23 mouse cellular contexts compared by ENCODE assay signal in the genomic region with DNA sequence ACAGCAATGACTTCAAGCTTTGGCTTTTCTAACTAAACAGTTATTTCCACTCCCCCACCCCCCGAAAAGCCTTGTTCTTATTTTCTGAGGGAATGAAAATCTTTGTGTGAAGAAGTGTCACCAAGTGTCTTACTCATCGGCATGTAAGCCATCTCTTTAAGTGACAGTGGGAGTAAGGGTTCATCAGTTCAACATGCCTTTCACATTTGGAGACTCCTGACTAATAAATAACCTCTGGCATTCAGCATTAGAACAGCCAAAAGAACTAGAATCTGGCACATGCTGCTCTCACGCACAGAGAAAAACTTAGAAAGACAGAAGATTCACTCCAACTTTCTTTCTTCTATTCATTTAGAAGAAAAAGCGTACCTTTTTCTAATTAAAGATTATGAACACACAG.
A peak's percentile ranks its signal among the peaks of the same experiment; 100 is the strongest.
DNase-seq lines count a peak whose midpoint lies in the region; ATAC-seq lines count a peak whose summit lies in the region.
"Had no signal": no experiment of that assay in that cellular context is flagged by ENCODE, and none has a peak within 500 bp of the region (broad histone marks: within the 10 kb centered on the region; RNA-seq: fewer than 3 reads in every experiment).

No protein-coding gene starts in this region.

- 41% methylated on average over 4 of the region's 4 CpGs for WGBS in kidney, embryonic 16.5 days
- WGBS in neural tube, embryonic 15.5 days, result 46% methylated on average over 4 of the region's 4 CpGs
- WGBS in heart, embryonic 12.5 days, result 65% methylated on average over 4 of the region's 4 CpGs

- DNase-seq in kidney, postnatal 36 days, result no peak
- DNase-seq in neural tube, embryonic 10.5 days (ENCODE audit: extremely low spot score, low spot score), result no peak
- peak; percentile 3 for DNase-seq in adipocyte (ENCODE audit: low spot score)
- DNase-seq in right cerebral cortex, postnatal 36 days (ENCODE audit: low spot score in 2 of 2), result no peak
- DNase-seq: adrenal gland, adult 2 months; adrenal gland, postnatal 25 days; B cell, adult 2 months; cerebellum, adult 2 months; cerebellum, postnatal 10 days; gastrocnemius, adult 2 months; gastrocnemius, postnatal 25 days; heart, postnatal 36 days had no signal

- H3K4me1 ChIP-seq in kidney, embryonic 16.5 days (ENCODE audit: insufficient read depth, low read length), result peaks cover 8% of the 10 kb centered on the region
- peaks cover 17% of the 10 kb centered on the region for H3K4me1 ChIP-seq in neural tube, embryonic 15.5 days
- H3K4me1 ChIP-seq in heart, embryonic 12.5 days (replicated peaks), result peaks cover 23% of the 10 kb centered on the region

- no peak overlapping the region for H3K4me2 ChIP-seq in kidney, embryonic 16.5 days (replicated peaks; ENCODE audit: low read depth, low read length)
- no peak overlapping the region for H3K4me2 ChIP-seq in neural tube, embryonic 15.5 days
- no peak overlapping the region for H3K4me2 ChIP-seq in heart, embryonic 12.5 days
- H3K4me2 ChIP-seq: forebrain, embryonic 12.5 days; heart, embryonic 13.5 days; hindbrain, embryonic 12.5 days had no signal

- H3K4me3 ChIP-seq in kidney, embryonic 16.5 days (ENCODE audit: low read length), result no peak overlapping the region
- no peak overlapping the region for H3K4me3 ChIP-seq in neural tube, embryonic 15.5 days (replicated peaks)
- no peak overlapping the region for H3K4me3 ChIP-seq in heart, embryonic 12.5 days
- H3K4me3 ChIP-seq: forebrain, embryonic 12.5 days; gastrocnemius, adult 2 months; heart, embryonic 13.5 days; hindbrain, embryonic 12.5 days had no signal

- H3K9me3 ChIP-seq in kidney, embryonic 16.5 days (ENCODE audit: low read length), result no peaks in the 10 kb centered on the region
- no peaks in the 10 kb centered on the region for H3K9me3 ChIP-seq in neural tube, embryonic 15.5 days (replicated peaks)
- H3K9me3 ChIP-seq in heart, embryonic 12.5 days (replicated peaks), result no peaks in the 10 kb centered on the region
- H3K9me3 ChIP-seq: forebrain, embryonic 12.5 days; heart, embryonic 13.5 days; hindbrain, embryonic 12.5 days had no signal

- peak; percentile 51; the same call in 1 of the 2 replicates for ATAC-seq in kidney, embryonic 16.5 days (ENCODE audit: low FRiP score, low TSS enrichment)
- no peak for ATAC-seq in neural tube, embryonic 15.5 days (ENCODE audit: low FRiP score)
- no peak for ATAC-seq in heart, embryonic 12.5 days (ENCODE audit: insufficient number of reproducible peaks, low FRiP score)
- ATAC-seq: activated CD4-positive, CD25-positive, alpha-beta regulatory T cell, adult 4 months; CD4-positive, CD25-positive, alpha-beta regulatory T cell, adult 4 months; hindbrain, postnatal 0 days; Patski had no signal

- H3K27me3 ChIP-seq in kidney, embryonic 16.5 days (ENCODE audit: insufficient read depth, low read length), result no peaks in the 10 kb centered on the region
- no peaks in the 10 kb centered on the region for H3K27me3 ChIP-seq in neural tube, embryonic 15.5 days (replicated peaks)
- no peaks in the 10 kb centered on the region for H3K27me3 ChIP-seq in heart, embryonic 12.5 days (replicated peaks)
- H3K27me3 ChIP-seq: forebrain, embryonic 12.5 days; heart, embryonic 13.5 days; hindbrain, embryonic 12.5 days; Patski had no signal

- H3K9ac ChIP-seq in kidney, embryonic 16.5 days (replicated peaks; ENCODE audit: low read length), result no peak overlapping the region
- H3K9ac ChIP-seq in neural tube, embryonic 15.5 days (replicated peaks), result no peak overlapping the region
- H3K9ac ChIP-seq in heart, embryonic 12.5 days, result no peak overlapping the region
- H3K9ac ChIP-seq: forebrain, embryonic 12.5 days; heart, embryonic 13.5 days; hindbrain, embryonic 12.5 days had no signal

- H3K27ac ChIP-seq in kidney, embryonic 16.5 days (ENCODE audit: low read length), result no peak overlapping the region
- 0 out of 2 replicates have a peak overlapping the region, but pooled peaks have one; percentile 41 for H3K27ac ChIP-seq in neural tube, embryonic 15.5 days (replicated peaks)
- no peak overlapping the region for H3K27ac ChIP-seq in heart, embryonic 12.5 days (ENCODE audit: poor library complexity, severe bottlenecking)
- H3K27ac ChIP-seq: forebrain, embryonic 12.5 days; gastrocnemius, adult 2 months; heart, embryonic 13.5 days; hindbrain, embryonic 12.5 days; hindbrain, postnatal 0 days had no signal

- no peaks in the 10 kb centered on the region for H3K36me3 ChIP-seq in kidney, embryonic 16.5 days (ENCODE audit: insufficient read depth, low read length)
- no peaks in the 10 kb centered on the region for H3K36me3 ChIP-seq in neural tube, embryonic 15.5 days
- no peaks in the 10 kb centered on the region for H3K36me3 ChIP-seq in heart, embryonic 12.5 days
- H3K36me3 ChIP-seq: forebrain, embryonic 12.5 days; G1E; heart, embryonic 13.5 days; hindbrain, embryonic 12.5 days had no signal
